Mouse (Mus musculus) brain, adult 10 weeks (tissue): ENCODE measurements around the gene Olfr331. TPM values are rescaled to one million over a fixed set of nuclear protein-coding genes. Genes with fewer than 3 reads are reported as not detected.

Experiments
- polyA plus RNA-seq: library from polyadenylated mRNA; stranded (reverse); fragments of 350-450 nt; fragmentation: Illumina TruSeq; extraction: RNeasy Lipid Tissue Mini Kit (QIAGEN cat#74804); gene quantifications from one replicate; pipeline ENCODE4 v1.2.3, GENCODE M21; 2015; ENCODE audit warnings: low read depth, low replicate concordance

Gene Olfr331
- polyA plus RNA-seq, result not detected

GRCm38 (mm10) chr11:58502472-58502871 is at the start of gene Olfr331:
Gene Olfr331 (minus strand): TSS chr11:58502572.

DNA sequence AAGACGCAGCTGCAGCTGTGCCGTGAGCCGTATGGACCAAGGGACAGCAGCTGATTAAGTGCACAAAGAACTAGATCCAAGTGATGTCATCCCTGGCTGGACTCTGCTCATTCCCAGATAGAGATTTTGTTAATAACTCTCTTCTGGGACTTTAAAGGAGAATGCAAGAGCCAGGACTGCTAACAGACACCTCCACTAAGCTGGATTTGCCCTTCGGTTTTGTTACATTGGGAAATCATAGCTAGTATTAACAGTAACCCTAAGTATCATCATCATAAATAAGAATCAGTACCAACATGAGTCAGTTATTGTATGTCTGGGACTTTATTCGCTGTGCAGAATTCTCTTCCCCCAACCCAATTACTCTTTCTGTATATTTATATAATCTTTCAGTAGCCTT is 44.0 kb upstream of the Olfr331 start, which contains the start of gene Olfr329-ps:
Gene Olfr329-ps (minus strand): TSS at position 101 of the 400 bp plus-strand sequence.

DNA sequence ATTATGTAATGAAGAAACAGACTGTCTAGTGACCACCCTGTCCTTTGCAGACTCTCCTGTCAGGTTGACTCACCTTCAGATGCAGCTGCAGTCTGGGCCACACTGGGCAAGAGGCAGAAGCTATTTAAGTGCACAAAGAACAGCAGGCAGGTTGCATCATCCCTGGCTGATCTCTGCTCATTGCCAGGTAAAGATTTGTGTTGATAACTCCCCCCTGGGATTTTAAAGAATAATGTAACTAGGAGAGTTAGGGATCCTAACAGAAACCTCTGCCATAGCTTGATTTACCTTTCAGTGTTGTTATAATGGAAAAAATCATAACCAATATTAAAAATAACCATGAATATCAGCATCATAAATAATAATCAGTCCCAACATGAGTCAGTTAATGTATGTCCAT is 32.4 kb upstream of the Olfr331 start, which contains the start of gene Olfr330:
Gene Olfr330 (minus strand): TSS at position 101 of the 400 bp plus-strand sequence.

DNA sequence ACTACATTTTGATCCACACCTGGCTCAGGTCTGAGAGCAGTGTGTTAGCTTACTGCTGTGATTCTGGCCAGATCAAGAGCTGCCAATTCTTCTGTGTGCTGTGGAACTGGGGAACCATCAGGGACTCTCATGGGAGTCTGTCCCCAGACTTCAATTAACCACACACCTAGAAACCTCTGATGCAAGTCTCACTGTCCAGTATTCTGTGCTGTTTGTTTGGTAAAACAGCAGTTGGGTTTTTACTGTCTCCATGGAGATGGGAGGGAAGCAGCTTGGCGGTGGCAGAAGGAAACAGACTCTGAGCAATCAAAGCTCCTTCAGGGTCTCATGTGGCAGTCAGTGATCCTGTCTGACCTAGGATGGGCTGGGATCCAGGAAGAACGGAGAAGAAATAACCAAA is 9.9 kb downstream of the Olfr331 start, which contains the start of gene Olfr332:
Gene Olfr332 (minus strand): TSS at position 101 of the 400 bp plus-strand sequence.

DNA sequence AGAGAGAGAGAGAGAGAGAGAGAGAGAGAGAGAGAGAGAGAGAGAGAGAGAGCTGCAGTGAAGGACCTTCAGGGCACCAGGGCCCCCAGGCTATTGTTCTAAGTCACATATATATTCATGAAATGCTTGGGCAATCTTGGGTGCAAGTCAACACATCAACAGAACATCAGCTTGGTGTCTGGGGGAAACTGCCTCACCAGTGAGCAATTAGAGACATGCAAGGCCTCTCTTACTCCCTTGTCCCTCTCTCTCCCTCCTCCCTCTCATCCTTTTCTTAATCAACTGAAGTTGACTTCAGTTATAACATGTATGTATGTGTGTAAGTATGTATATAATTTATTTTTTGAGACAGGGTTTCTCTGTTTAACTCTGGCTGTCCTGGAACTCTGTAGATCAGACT is 40.2 kb downstream of the Olfr331 start, which contains the start of gene Olfr30:
Gene Olfr30 (minus strand): TSS at position 101 of the 400 bp plus-strand sequence.

GRCm38 (mm10) chr11:58452759-58453158 is 49.6 kb downstream of the Olfr331 start, which contains the start of gene Lypd9:
Gene Lypd9 (minus strand): TSS chr11:58452923.

Other genes starting within 250 kb of the Olfr331 start
- gene 4930438A08Rik, start 227.8 kb downstream of the Olfr331 start, polyA plus RNA-seq, result not detected
- 26.8 TPM for gene Zfp692, start 195.5 kb downstream of the Olfr331 start, polyA plus RNA-seq
- gene Zfp672, start 172.2 kb downstream of the Olfr331 start, polyA plus RNA-seq, result 35.8 TPM
- 37.3 TPM for gene Sh3bp5l, start 171.8 kb downstream of the Olfr331 start, polyA plus RNA-seq
- gene Lypd8, start 123.5 kb downstream of the Olfr331 start, polyA plus RNA-seq, result not detected
- not detected for gene 1810065E05Rik, start 81.5 kb downstream of the Olfr331 start, polyA plus RNA-seq
- gene Gm12253, start 70.0 kb downstream of the Olfr331 start, polyA plus RNA-seq, result not detected
- not detected for gene Lypd9, start 49.6 kb downstream of the Olfr331 start, polyA plus RNA-seq
- gene Olfr30, start 40.3 kb downstream of the Olfr331 start, polyA plus RNA-seq, result not detected
- not detected for gene Olfr332, start 10.0 kb downstream of the Olfr331 start, polyA plus RNA-seq
- gene Olfr330, start 32.3 kb upstream of the Olfr331 start, polyA plus RNA-seq, result not detected
- gene Olfr329-ps, start 43.9 kb upstream of the Olfr331 start, polyA plus RNA-seq, result not detected
- not detected for gene Olfr328, start 53.1 kb upstream of the Olfr331 start, polyA plus RNA-seq
- not detected for gene Olfr224, start 68.0 kb upstream of the Olfr331 start, polyA plus RNA-seq
- not detected for gene Olfr325, start 75.2 kb upstream of the Olfr331 start, polyA plus RNA-seq
- not detected for gene Olfr324, start 92.5 kb upstream of the Olfr331 start, polyA plus RNA-seq
- gene 2210407C18Rik, start 113.5 kb upstream of the Olfr331 start, polyA plus RNA-seq, result not detected
- gene Olfr323, start 127.9 kb upstream of the Olfr331 start, polyA plus RNA-seq, result not detected
- not detected for gene Trim58, start 137.9 kb upstream of the Olfr331 start, polyA plus RNA-seq
- not detected for gene Olfr322, start 156.2 kb upstream of the Olfr331 start, polyA plus RNA-seq
- gene Olfr320, start 178.5 kb upstream of the Olfr331 start, polyA plus RNA-seq, result not detected
- gene Olfr319, start 196.6 kb upstream of the Olfr331 start, polyA plus RNA-seq, result not detected
- not detected for gene Olfr318, start 221.4 kb upstream of the Olfr331 start, polyA plus RNA-seq
- gene Olfr317, start 236.6 kb upstream of the Olfr331 start, polyA plus RNA-seq, result not detected